Mouse (Mus musculus): Measurements from ENCODE around the gene Zfp961. TPM values are rescaled to one million over a fixed set of nuclear protein-coding genes. Genes with fewer than 3 reads are reported as not detected.

Zfp961 gene
- polyA plus RNA-seq, 1 experiment, result 20.6 TPM

DNA sequence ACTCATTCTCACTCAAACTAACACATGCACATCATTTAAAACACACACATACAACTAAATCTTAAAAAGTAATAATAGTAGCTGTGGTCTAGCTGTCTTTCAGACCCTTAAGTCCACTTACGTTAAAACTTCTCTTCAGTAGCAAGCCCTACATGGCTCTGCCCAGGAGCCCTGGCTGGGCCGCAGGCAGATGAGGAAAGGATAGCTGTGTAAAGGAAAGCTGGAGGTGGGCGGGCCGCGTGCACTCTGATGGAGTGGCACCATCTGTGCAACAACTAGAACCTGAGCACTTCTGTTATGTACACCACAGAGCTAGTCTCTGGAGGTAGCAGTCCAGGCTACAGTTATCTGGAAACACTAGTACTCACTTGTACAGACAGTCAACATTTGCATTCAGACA is 16.4 kb downstream of the Zfp961 start:
- no peak for DNase-seq
- H3K4me1 ChIP-seq (ENCODE audit: control insufficient read depth, insufficient read depth, low read length), result no peaks in the 10 kb centered on the region
- H3K27me3 ChIP-seq (ENCODE audit: control insufficient read depth, insufficient read depth, low read length), result no peaks in the 10 kb centered on the region
- no peak for TF ChIP-seq CTCF (IDR thresholded peaks at IDR 0.05; ENCODE audit: borderline replicate concordance, insufficient read depth, low read depth, low read length)
- no peak overlapping the region for H3K4me3 ChIP-seq (replicated peaks; ENCODE audit: insufficient read depth, low read depth, low read length)
- 99% methylated on average over 5 of the region's 5 CpGs for WGBS
- H3K27ac ChIP-seq (ENCODE audit: insufficient read depth, low read length), result no peak overlapping the region

DNA sequence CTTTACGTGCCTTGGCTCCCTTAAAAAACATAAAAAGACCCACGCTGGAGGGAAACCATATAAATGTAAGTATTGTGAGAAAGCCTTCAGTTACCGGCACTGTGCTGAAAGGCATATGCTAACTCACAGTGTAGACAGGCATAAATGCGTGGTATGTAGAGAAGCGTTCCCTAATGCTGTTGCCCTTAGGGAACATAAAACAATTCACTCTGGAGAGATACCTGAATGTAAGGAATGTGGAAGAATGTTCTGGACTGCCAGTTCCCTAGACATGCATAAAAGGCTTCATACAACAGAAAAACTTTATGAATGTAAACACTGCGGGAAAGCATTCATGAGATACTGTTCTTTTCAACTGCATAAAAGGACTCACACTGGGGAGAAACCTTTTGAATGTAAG is 17.3 kb downstream of the Zfp961 start:
- Histone ChIP-seq H3K27me3 (ENCODE audit: control insufficient read depth, insufficient read depth, low read length) (no peaks in the 10 kb centered on the region), H3K4me1 (ENCODE audit: control insufficient read depth, insufficient read depth, low read length) (no peaks in the 10 kb centered on the region), H3K27ac (ENCODE audit: insufficient read depth, low read length) (no peak overlapping the region), H3K4me3 (replicated peaks; ENCODE audit: insufficient read depth, low read depth, low read length) (no peak overlapping the region)
- WGBS, result 83% methylated on average over 6 of the region's 6 CpGs
- no peak for DNase-seq
- no peak for TF ChIP-seq CTCF (IDR thresholded peaks at IDR 0.05; ENCODE audit: borderline replicate concordance, insufficient read depth, low read depth, low read length)
- TF ChIP-seq POLR2A (IDR thresholded peaks at IDR 0.05; ENCODE audit: borderline replicate concordance, insufficient read depth, low read length), result no peak

DNA sequence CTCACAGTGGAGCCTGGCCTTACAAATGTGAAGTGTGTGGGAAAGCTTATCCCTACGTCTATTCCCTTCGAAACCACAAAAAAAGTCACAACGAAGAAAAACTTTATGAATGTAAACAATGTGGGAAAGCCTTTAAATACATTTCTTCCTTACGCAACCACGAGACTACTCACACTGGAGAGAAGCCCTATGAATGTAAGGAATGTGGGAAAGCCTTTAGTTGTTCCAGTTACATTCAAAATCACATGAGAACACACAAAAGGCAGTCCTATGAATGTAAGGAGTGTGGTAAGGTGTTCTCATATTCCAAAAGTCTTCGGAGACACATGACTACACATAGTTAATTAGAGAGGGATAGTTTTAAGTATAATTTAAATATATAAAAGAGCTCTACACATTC is 17.8 kb downstream of the Zfp961 start:
- no peak overlapping the region for H3K27ac ChIP-seq (ENCODE audit: insufficient read depth, low read length)
- DNase-seq, result no peak

DNA sequence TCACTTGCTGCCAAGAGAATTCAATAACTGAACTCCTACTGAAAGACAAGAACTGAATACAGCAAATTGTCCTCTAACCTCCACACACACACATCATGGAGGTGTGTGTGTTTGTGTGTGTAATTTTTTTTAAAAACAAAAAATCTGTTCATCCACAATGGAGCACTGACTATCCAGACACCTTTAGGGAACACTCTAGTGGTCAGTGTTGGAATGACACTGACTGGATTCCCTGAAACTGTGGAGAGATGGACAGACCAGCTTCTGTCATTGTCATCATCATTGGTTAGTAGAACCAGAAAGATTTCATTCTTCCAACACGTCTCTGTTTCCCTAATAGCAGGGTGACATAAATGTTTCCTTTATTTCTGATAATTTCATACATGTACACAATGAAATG is 21.1 kb downstream of the Zfp961 start:
- Histone ChIP-seq H3K27me3 (ENCODE audit: control insufficient read depth, insufficient read depth, low read length) (no peaks in the 10 kb centered on the region), H3K27ac (ENCODE audit: insufficient read depth, low read length) (no peak overlapping the region), H3K4me3 (replicated peaks; ENCODE audit: insufficient read depth, low read depth, low read length) (no peak overlapping the region), H3K4me1 (ENCODE audit: control insufficient read depth, insufficient read depth, low read length) (no peaks in the 10 kb centered on the region)
- DNase-seq, result peak in 1 of 2 experiments; percentile 36
- TF ChIP-seq CTCF (IDR thresholded peaks at IDR 0.05; ENCODE audit: borderline replicate concordance, insufficient read depth, low read depth, low read length), result peak; percentile 47; the same call in 1 of the 2 replicates
- no peak for TF ChIP-seq POLR2A (IDR thresholded peaks at IDR 0.05; ENCODE audit: borderline replicate concordance, insufficient read depth, low read length)
- WGBS, result 70% methylated on average over 1 of the region's 1 CpGs

More for the DNA sequence above, 17.8 kb downstream of the Zfp961 start:
- H3K4me1 ChIP-seq (ENCODE audit: control insufficient read depth, insufficient read depth, low read length), result no peaks in the 10 kb centered on the region
- 96% methylated on average over 6 of the region's 6 CpGs for WGBS
- H3K4me3 ChIP-seq (replicated peaks; ENCODE audit: insufficient read depth, low read depth, low read length), result no peak overlapping the region
- no peaks in the 10 kb centered on the region for H3K27me3 ChIP-seq (ENCODE audit: control insufficient read depth, insufficient read depth, low read length)
- no peak for TF ChIP-seq POLR2A (IDR thresholded peaks at IDR 0.05; ENCODE audit: borderline replicate concordance, insufficient read depth, low read length)
- no peak for TF ChIP-seq CTCF (IDR thresholded peaks at IDR 0.05; ENCODE audit: borderline replicate concordance, insufficient read depth, low read depth, low read length)

DNA sequence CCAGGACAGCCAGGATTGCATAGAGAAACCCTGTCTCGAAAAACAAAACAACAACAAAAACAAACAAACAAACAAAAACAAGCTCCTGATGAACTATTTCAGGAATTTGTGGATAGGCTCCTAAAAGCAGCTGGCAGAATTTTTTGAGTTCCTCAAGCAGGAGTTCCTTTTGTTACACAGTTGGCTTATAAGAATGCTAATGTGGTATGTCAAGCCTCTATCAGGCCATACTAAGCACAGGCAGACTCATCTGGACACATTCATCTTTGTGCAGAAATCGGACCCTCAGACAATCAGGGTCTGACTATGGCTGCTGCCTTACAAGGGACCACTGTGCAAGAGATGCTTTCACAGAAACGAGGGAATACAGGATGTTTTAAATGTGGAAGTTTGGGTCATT is 23.4 kb downstream of the Zfp961 start:
- no peak overlapping the region for H3K4me3 ChIP-seq (replicated peaks; ENCODE audit: insufficient read depth, low read depth, low read length)
- DNase-seq, result no peak
- WGBS, result 76% methylated on average over 3 of the region's 3 CpGs
- no peaks in the 10 kb centered on the region for H3K27me3 ChIP-seq (ENCODE audit: control insufficient read depth, insufficient read depth, low read length)
- H3K27ac ChIP-seq (ENCODE audit: insufficient read depth, low read length), result no peak overlapping the region
- no peaks in the 10 kb centered on the region for H3K4me1 ChIP-seq (ENCODE audit: control insufficient read depth, insufficient read depth, low read length)
- TF ChIP-seq POLR2A (IDR thresholded peaks at IDR 0.05; ENCODE audit: borderline replicate concordance, insufficient read depth, low read length) (no peak), CTCF (IDR thresholded peaks at IDR 0.05; ENCODE audit: borderline replicate concordance, insufficient read depth, low read depth, low read length) (no peak)

DNA sequence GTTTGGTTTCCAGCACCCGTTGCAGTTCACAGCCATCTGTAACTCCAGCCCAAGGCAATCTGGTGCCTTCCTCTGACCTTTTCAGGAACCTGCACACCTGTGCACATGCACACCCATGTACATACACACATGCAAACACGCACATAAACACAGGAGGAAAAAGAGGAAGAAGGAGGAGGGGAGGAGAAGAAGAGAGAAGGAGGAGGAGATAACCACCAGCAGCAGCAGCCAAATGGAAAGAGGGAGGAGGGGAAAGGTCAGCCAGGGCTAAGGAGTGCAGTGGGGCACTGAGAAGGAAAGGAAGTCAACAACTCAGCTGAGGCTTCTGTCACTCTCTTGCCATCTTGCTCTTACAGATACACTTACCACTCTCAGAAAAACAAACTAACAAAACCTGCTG is 30.2 kb downstream of the Zfp961 start:
- Histone ChIP-seq H3K4me1 (ENCODE audit: control insufficient read depth, insufficient read depth, low read length) (no peaks in the 10 kb centered on the region), H3K27me3 (ENCODE audit: control insufficient read depth, insufficient read depth, low read length) (no peaks in the 10 kb centered on the region), H3K27ac (ENCODE audit: insufficient read depth, low read length) (no peak overlapping the region), H3K4me3 (replicated peaks; ENCODE audit: insufficient read depth, low read depth, low read length) (no peak overlapping the region)
- no peak for DNase-seq
- no peak for TF ChIP-seq CTCF (IDR thresholded peaks at IDR 0.05; ENCODE audit: borderline replicate concordance, insufficient read depth, low read depth, low read length)
- 69% methylated on average over 2 of the region's 2 CpGs for WGBS

DNA sequence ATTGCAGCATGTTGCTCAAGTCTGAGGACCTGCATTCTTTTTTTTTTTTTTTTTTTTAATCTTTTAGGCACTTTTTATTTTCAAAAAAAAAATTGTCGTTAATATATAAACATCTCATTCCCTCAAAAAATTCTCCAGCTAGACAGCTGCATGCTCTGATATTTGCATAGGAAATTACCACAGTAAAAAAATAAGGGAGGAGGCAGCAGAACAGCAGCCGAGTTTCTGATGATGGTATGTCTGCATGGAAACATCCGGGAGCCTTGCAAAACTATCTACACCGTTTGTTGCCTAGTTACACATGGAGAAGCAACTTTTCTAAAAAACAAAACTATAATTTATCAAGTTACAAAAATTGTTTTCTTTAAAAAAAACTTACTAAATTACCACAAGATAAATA is 30.6 kb downstream of the Zfp961 start:
- TF ChIP-seq CTCF (IDR thresholded peaks at IDR 0.05; ENCODE audit: borderline replicate concordance, insufficient read depth, low read depth, low read length) (no peak), POLR2A (IDR thresholded peaks at IDR 0.05; ENCODE audit: borderline replicate concordance, insufficient read depth, low read length) (no peak)
- H3K27me3 ChIP-seq (ENCODE audit: control insufficient read depth, insufficient read depth, low read length), result no peaks in the 10 kb centered on the region
- H3K27ac ChIP-seq (ENCODE audit: insufficient read depth, low read length), result no peak overlapping the region
- 74% methylated on average over 4 of the region's 4 CpGs for WGBS
- DNase-seq, result no peak
- H3K4me3 ChIP-seq (replicated peaks; ENCODE audit: insufficient read depth, low read depth, low read length), result no peak overlapping the region
- no peaks in the 10 kb centered on the region for H3K4me1 ChIP-seq (ENCODE audit: control insufficient read depth, insufficient read depth, low read length)

DNA sequence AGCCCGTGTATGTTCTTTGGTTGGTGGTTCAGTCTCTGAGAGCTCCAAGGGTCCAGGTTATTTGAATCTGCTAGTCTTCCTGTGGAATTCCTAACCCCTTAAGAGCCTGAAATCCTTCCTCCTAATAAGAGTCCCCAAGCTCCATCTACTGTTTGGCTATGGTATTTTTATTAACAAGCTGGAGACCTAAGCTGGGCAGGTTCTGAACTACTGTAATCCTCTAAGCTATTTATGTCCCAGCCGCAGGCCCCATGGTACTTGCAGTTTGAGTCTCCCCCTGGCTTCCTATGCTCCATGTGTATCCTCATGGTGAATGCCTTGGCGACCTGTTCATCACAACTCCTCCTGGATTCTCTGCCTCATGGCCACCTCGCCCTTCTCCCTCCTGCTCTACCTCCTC is 33.8 kb downstream of the Zfp961 start:
- TF ChIP-seq POLR2A (IDR thresholded peaks at IDR 0.05; ENCODE audit: borderline replicate concordance, insufficient read depth, low read length) (no peak), CTCF (IDR thresholded peaks at IDR 0.05; ENCODE audit: borderline replicate concordance, insufficient read depth, low read depth, low read length) (no peak)
- Histone ChIP-seq H3K27ac (ENCODE audit: insufficient read depth, low read length) (no peak overlapping the region), H3K4me1 (ENCODE audit: control insufficient read depth, insufficient read depth, low read length) (no peaks in the 10 kb centered on the region; the same call in 1 of the 2 replicates), H3K4me3 (replicated peaks; ENCODE audit: insufficient read depth, low read depth, low read length) (no peak overlapping the region), H3K27me3 (ENCODE audit: control insufficient read depth, insufficient read depth, low read length) (no peaks in the 10 kb centered on the region)
- WGBS, result 57% methylated on average over 4 of the region's 4 CpGs
- no peak for DNase-seq

Data from cerebellum, adult 2 months (tissue).